Mouse (Mus musculus) embryo, embryonic 9.5 days (tissue): ENCODE measurements around the gene Il7r.

Experiments
- DNase-seq: peaks from one replicate; pipeline ENCODE4 v3.0.0-alpha.2; 2017; ENCODE audit errors: extremely low spot score

Il7r gene

GRCm38 (mm10) chr15:9471053-9471685 lies 58.8 kb downstream of the Il7r start:
- DNase-seq = no peak

- DNase-seq = no peak
Measured at GRCm38 (mm10) chr15:9464039-9464438, 65.9 kb downstream of the Il7r start.

DNA sequence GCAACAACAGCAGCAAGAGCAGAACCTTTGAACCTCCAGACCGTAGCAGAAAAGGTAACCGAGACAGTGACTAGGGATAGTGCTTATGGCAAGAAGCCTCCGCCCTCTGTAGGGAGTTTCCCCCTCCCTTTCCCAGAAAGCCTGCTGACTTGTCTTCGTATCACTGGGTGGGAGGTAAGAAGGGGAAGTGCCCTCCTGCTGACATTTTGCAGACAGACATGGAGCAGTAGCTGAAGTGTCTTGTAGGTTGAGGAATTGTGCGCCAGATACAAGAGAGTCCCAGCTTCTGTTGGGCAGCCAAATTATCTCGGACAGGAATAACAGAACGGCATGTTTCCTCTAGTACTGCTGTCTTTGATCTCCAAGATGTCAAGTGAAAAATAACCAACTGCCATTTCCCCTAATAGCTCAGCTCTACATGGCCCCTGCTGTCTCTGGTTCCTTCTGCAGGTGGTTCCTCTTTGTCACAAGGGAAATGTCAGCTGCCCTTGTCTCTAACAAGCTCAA lies 66.4 kb downstream of the Il7r start:
- no peak for DNase-seq
